Mouse (Mus musculus): ENCODE measurements around the gene Fzd5.

The Fzd5 gene

GRCm38 (mm10) chr1:64737502-64738179, at the start of gene Fzd5:
Gene Fzd5 (minus strand): TSS chr1:64737751.
- DNase-seq, result peak; percentile 94 to 98

DNA sequence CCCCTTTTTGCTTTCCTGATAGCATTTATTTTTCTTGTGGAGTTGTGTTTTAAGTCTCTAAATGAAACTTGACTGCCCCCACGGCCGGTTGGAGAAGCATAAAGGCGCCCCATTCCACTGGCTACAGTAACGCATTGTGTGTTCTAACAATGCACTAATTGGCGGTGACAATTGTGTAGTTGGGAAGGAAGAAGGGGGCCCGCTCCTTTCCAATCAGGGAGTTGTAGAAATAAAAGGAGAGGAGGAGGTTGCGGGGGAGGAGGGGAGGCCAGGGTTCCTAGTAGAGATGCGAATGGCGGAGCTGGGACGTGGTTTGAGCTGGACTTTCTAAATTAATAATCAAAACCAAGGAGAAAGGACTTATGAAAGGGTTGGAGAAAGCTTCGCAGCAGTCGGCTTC, 42.3 kb upstream of the Fzd5 start:
- DNase-seq, result no peak

DNA sequence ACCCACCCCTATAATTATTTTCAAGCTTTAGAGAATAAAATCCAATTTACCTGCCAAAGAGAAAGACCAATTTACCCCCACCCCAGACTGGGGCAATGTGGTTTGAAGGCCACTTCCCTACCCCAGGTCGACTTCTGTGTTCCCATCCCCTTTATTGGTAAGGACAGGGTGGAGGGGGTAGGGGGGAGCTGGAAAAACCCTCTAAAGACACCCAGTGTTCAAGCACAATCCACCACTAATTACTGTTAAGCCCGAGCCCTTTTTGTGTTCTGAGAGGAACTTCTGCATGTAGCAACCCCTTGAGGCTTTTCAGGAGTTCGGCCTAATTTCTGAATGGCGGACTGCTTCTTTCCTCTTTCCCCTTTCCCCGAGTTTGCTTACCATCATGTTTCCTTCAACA, 41.9 kb upstream of the Fzd5 start:
- no peak for DNase-seq

DNA sequence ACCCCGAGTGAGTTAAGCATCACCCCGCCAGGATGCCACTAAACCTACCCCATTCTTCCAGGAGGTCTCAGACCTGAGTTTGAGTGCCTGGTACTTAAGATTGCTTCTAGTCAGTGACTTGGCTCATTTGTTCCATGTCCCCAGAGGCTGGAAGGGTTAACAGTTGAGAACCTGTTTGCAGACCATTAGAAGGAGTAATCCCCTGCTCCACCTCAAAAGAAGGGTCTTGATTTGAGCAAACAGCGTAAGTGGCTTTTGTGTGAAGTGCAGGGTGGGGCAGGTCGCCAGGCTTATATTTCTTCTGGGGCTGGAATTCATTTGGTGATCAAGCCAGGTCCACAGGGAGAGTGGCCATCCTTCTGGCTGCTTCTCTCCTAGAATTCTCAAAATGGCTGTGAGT, 35.8 kb upstream of the Fzd5 start:
- DNase-seq, result no peak

GRCm38 (mm10) chr1:64770169-64770568, 32.6 kb upstream of the Fzd5 start:
- DNase-seq, result no peak

DNA sequence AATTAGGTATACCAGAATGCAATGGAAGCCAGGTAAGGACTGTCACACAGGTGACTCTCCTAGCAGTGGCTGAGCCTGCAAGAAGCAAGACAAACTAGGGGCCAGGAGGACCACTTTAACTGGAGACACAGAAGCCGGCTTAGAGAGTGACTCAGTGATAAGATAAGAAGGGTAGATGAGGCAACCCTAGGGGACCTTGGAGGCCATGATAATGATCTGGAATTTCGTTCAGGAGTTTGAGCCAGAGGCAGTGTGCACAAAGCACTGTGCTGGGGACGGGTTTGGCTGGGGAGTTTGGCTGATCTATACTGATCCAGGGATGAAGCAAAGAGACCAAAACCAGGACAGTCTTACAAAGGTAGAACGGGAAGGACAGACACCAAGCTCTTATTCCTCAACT, 24.1 kb upstream of the Fzd5 start:
- no peak for DNase-seq

DNA sequence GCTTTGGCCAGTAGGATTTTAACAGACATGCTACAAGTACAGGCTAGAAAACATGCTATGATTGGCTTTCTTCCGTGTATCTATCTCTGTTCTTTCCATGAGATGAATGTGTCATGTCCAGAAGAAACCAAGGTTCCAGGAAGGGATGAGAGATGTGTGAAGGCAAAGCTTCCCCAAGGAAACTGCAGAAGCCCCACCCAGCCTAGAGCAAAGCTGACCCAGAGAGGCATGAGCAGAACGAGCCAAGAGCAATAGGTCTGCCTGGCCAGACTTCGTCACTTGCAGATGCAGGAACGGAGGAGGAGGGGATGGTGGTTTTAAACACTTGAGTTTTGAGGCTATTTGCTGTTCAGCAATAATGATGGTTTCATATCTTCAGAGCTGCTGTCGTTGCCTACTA, 20.2 kb upstream of the Fzd5 start:
- no peak for DNase-seq

DNA sequence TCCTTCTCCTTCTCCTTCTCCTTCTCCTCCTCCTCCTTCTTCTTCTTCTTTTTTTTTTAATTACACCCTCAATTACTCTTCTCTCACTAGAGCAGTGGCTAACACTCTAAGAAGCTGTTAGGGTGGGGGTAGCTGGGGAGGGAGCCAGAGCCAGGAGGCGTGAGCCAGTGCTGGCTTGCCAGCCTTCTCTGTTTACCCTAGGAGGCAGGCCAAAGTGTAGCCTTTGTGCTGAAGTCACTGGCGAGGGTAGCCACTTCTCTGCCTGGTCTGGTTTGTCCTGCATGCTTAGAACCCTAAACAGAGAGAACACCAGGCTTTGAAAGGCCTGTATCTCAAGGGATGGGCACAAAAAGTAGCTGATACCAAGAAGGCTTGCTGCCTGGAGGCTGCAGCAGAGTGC, 19.7 kb upstream of the Fzd5 start:
- DNase-seq, result peak; percentile 42 to 72

DNA sequence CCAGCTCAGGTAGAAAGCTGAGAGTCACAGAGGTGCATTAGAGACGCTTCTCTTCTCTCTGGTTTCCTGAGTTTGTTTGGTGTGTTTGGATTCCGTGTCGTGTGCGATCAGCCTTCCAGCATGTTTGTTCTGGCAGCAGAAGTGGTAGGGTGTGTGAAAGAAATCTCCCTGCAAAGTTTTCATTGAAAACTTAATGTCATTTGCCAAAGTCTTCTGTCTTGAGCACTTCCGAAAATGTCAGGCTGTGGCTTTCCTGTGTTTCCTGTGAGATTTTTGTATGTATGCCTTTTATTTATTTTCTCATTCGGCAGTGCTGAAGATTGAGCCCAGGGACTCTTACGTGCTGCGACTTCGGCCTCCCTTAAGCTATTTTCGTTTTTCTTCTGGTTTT, 19.1 kb upstream of the Fzd5 start:
- no peak for DNase-seq

GRCm38 (mm10) chr1:64755971-64756639, 18.6 kb upstream of the Fzd5 start:
- DNase-seq, result no peak

DNA sequence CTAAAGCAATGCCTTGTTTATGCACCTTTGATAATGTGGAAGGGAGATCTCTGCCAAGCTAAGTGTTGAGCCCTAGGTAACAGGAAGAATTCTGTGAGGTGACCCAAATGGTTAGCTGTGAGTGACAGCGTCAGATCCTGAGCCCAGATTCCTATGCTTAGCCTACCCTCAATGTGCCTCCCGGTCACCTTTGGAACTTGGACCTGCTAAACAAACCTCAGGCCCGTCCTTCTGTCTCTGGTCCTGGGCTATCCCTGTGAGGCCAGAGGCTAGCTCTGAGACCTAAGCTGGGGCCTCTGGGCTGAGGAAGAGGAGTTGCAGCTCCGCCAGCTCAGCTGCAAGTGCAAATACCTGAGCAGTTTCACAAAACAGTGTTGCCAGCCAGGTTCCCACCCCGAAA, 17.1 kb upstream of the Fzd5 start:
- no peak for DNase-seq

- peak in 1 of 2 experiments; percentile 12 for DNase-seq
These were observed 16.1 kb upstream of the Fzd5 start for GRCm38 (mm10) chr1:64753668-64754067.

DNA sequence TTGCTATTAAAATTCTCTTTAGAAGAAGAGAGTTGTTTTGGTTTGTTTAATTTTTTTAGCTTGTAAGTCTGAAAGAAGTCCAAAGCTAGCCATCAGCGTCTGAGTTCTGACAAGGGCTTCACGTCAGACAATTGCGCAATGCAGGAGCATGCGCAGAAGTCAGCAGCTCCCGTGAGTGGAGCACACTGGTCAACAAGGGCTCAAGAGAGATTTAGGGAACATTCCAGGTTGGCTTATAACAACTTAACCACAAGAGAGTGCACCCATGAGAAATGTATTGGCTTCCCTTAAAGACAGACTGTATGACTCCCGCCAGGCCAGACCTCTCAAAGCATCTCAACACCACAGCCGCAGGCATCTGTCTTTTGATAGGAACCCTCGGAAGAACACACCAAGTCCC, 15.6 kb upstream of the Fzd5 start:
- DNase-seq, result peak; percentile 68 to 83

DNA sequence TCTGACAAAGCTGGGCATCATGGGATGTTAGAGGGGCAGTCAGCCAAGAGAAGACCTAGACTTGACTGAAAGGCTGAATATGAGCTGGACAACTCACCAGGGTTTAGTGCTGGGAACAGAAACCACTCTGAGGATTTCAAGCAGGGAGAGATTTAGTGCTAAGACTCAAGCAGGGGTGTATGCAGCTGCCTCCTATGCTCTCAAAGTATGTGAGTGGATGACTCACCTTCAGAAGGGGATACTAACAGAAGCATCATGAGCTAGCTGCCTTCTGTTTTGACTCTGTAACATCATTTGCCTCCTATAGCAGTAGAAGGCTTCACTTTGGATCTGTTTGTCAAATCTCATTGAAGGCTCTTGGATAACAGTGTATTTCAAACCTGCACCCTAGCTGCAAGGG, 7.1 kb upstream of the Fzd5 start:
- no peak for DNase-seq

DNA sequence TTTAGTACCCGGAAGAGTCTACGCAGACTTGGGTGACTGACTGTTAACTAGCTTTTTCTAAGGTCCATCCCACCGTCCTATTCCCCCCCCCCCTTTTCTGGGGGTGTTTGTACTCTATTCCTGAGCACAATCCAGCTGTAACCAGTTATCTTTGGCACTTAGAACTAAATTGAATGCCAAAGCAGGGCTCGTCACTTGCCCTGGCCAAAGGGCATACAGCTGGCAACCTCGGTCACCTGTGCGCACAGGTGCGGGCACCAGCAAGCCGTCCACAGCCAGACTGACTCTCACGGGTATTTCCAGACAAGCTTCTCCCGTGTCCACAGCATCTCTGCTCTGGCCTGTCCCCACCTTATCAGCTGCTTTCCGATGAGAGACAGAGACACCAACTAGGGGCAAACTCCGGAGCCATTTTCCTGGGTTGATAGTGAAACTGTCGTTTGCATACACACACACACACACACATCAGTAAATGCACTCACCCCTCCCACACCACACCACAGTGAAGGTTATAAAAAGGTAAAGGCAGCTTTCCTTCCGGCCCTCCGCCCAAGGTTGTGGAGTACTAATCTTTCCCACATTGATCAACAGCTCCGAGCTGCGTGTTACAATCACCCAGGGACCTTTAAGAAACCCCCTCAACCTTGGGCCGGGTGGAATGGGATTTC, 5.3 kb upstream of the Fzd5 start:
- no peak for DNase-seq

DNA sequence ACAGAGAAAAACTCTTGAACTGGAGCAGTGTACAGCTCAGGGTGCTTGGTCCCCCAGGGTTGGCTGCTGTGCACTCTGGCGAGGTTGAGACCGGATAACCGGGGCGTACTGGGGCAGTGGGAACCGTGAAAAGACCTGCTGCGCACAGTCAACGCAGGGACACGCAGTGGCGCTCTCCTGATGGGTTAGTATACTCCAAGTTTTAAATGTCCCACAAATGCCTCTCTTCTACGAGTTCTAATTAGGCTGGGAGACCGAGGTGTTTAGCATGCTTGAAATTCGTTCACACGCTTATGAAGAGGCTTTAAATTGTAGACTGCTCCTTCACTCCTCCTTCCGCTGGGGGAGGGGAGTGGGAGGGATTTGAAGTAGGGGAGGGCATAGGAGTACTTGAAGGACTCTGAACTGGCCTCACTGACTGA, 1.1 kb upstream of the Fzd5 start:
- peak; percentile 46 to 57 for DNase-seq

DNA sequence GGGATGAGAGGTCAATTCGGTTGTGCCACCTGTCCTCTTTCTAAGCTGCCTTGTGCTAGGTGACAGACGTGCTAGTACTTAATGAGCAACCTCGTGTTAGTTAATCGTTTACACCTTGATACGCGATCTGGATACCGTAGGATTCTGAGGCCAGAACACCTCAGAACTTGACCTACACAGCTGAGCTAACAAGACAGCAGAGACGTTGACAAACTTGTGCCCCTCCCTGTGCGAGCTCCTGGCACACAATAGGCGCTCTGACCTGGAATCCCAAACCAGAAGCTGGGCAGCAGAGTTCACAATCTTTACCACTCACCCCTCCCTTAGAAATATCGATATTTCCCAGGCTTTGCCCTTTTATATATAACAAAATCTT, 617 bp upstream of the Fzd5 start:
- no peak for DNase-seq

DNA sequence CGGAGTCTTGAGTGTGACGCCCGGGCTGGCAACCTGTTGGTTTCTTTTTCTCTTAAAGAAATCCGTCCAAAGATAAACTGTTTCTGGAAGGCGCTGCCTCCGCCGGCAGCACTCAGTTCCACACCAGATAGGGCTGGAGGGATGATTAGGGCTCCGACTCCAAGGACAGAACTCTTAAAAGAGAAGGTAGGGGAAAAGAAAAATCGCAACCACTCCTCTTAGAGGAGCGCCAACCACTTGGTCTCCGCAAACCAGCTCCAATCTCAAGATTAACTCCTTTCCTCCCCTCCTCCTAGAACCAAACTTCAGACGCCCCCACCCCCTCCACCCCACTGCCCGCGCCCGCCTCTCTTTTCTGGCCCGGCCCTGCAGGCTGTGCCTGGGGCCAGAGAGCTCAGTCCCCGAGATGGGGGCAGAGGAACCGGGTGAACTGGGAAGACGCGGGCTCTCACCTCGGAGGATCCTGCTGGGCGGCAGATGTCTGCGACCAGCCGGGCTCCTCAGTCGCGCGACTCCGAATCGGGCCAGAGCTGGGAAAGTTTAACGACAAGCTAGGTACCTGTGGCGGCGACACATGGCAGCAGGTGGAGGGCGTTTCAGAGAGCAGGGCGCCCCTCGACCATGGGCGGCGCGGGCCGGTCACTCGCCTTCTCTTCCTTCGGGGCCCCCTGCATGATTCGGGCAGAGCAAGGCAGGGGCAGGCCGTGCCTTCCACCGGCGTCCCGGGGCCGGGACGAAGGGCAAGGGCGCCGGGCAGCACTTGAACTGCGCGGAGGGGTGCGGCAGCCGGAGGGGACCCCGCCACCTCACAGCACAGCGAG, 660 bp downstream of the Fzd5 start:
- DNase-seq, result no peak

DNA sequence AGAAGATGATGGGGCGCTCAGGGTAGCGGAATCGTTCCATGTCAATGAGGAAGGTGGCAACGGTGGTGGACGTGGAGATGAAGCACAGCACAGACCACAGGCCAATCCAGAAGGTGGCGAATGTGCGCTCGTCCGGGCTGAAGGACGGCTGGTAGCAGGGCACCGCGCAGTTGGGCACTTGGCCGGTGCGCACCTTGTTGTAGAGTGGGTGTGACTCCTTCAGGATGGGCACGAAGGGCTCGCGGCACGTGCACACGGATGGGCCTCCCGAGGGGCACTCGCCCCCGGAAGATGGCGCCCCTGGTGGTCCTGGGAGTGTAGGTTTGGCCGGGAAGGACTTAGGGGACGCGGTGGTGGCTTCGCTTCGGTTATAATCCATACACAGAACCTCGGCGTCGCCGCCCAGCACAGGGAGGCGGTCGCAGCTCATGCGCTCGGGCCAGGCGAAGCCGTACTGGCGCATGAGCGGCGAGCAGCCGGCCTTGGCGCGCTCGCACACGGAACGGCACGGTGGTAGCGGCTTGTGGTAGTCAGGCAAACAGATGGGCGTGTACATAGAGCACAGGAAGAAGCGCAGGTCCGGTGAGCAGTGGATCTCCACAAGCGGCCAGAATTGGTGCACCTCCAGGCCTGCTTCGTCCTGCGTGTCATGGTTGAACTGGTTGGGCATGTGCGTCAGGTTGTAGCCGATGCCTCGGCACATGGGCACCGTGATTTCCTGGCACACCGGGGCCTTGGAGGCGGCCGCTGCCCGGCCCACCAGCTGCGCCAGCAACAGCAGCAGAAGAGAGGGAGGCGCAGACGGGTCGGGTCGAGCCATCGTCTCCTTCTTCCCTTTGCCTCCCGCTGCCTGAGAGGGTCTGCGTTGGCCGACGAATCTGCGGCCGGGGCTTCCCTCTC, 1.5 kb downstream of the Fzd5 start:
- DNase-seq, result peak; percentile 61 to 73

DNA sequence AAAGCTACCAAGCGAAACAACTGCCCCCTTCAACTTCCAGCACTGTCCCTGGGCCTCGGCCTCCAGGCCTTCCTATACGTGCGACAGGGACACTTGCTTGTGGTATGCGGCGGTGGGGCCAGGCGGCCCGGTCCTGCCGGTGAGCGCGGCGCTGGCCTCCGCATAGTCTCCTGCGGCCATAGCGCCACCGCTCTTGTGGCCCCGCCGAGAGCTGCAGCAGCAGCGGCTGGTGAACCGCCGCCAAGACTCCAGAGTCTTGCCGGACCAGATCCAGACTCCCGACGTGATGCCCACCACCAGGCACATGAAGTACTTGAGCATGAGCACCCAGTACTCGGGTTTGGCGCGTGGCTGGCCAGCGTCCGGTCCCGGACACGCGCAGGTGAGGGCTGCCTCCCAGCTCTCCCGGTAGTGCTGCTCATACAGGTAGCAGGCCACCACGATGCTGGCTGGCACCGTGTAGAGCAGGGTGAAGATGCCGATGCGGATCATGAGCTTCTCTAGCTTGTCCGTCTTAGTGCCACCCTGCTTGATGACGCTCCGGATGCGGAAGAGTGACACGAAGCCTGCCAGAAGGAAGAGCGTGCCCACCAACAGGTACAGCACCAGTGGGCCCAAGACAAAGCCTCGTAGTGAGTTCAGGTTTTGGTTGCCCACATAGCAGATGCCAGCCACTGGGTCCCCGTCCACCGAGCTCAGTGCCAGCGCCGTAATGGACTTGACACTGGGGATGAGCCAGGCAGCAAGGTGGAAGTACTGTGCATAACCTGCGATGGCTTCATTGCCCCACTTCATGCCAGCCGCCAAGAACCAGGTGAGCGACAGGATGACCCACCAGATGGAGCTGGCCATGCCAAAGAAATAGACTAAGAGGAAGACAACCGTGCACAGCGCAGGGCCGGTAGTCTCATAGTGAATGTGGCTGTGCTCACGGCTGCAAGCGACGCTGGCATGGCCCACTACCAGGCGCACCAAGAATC, 2.5 kb downstream of the Fzd5 start:
- DNase-seq, result peak; percentile 55 to 70

All from lung, postnatal 4 days (tissue).